Mouse (Mus musculus) central nervous system, embryonic 11.5 days (tissue): ENCODE data around the gene Cnnm4. TPM values are rescaled to one million over a fixed set of nuclear protein-coding genes. Genes with fewer than 3 reads are reported as not detected.

Experiments used
- polyA plus RNA-seq: library from polyadenylated mRNA; depleted of rRNA; stranded (reverse); fragments of >200 nt; gene quantifications from 2 replicates; pipeline ENCODE4 v1.2.3, GENCODE M21; 2012; rRNA removed

The Cnnm4 gene
- polyA plus RNA-seq = 3.6 and 5.2 TPM in 2 replicates

DNA sequence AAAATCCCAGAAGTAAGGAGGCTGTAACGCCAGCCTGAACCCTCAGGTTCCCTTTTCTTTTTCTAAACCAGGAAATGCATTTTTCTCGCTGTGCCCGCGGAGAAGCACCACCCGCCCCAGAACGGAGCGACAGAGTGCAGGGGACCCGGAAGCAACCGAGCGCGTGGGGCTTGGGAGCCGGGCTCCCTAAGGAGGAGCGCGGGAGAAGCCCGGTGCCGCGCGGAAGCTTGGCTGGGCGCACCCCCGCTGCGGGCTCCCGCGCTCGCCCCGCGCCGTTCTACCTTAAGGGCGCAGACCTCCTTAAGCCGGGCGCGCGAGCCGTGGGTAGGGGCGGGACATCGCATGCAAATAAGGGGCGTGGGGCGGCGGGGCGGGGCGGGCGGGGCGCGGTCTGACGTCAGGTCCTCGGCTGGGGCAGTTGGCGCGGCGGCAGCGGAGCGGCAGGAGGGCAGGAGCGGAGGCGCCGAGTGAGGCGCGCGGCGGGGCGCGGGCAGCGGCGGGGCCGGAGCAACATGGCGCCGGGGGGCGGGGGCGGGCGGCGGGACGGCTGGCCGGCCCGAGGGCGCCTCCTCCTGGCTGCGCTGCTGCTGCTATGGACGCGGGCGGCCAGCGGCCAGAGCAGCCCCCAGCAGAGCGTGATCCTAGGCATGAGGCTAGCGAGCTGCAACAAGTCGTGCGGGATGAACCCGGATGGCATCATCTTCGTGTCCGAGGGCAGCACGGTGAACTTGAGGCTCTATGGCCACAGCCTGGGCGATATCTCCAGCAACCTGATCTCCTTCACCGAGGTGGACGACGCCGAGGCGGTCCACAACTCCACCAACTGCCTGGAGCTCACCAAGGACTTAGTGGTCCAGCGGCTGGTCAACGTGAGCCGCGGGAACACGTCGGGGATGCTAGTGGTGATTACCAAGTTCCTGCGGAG is at the start of gene Cnnm4:
Gene Cnnm4, plus strand, starts transcription at position 440 of the 925 bp plus-strand sequence.

DNA sequence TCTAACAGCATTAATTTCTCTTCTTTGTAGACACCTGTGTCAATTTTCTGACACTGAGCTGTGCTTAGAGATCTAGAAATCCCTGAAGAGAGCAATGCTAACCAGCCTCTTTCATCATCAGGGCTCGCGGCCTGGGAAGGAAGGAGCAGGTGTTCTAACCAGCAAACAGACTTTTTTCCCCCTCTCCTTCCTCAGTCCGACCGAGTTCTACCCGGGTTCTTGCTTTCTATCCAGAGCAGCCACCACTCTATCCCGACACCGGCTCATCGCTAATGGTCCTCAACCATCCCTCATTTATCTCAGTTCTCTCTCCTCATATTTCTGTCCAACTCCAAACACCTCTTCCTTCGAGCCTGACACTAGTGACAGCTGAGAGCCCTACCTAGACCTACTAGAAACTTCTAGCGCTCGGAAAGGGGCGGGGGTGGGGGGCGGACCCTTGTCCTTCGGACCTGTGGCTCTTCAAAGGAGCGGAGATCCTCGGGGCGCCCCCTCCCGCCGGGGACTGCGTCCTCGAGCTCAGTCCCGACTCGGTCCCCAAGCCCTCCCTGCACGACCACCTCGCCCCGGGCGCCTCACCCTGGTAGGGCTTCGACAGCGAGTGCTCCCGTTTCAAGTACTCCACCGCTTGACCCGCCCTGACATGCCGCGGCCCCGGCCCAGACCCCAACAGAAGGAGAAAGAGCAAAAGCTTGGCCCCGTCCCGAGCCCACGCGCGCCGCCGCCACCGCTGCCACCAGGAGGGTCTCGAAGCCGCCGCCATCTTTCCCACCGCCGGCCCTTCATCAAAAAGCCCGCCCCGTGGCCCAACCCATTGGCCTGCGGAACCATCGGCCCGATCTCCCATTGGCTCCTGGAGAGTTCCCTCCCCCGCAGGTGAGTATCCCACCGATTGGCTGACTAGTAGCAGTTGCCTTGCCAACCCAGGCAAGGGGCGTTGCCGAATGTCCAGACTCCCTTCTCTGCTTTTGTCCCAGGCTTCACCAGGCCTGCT is 26.7 kb upstream of the Cnnm4 start, which contains the start of gene Lman2l:
Gene Lman2l, minus strand, starts transcription at position 801 of the 994 bp plus-strand sequence.

DNA sequence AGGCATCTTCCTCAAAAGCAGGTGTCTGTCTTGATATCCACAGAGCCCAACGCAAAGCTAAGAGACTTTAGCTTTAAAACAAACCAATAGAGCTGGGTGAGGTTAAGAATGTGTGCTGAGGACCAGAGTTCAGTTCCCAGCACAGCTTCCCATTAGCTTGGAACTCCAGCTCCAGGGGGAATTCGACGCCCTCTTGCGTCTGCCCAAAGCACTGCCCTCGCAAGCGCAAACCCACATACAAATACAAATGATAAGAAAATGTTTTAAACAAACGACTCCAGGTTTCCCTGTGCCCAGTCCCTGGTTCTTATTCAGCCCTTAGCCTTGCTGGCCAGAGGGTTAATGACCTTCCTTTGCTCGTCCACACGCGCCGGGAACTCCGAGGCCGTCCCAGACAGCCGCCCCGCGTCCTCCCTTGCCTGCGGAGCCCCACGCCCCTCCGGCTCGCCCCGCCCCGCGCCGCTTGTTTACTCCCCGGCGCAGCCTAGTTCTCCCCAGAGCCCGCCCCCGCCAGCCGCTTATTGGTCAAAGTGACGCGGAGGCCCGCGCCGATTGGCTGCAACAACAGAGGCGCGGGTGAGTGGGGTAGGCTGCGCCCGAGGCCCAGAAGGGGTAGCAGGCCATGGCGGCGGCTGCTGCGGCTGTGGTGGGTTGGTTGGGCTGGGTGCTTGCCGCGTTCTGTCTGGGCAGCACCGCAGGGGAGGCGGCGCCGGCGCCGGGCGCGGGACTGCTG is 40.0 kb downstream of the Cnnm4 start, which contains the start of gene Cnnm3:
Gene Cnnm3, plus strand, starts transcription at position 579 of the 733 bp plus-strand sequence.

GRCm38 (mm10) chr1:36536783-36537182 is 65.4 kb downstream of the Cnnm4 start, which contains the start of gene Ankrd23:
TSS of gene Ankrd23 (minus strand) at chr1:36536883.

GRCm38 (mm10) chr1:36539186-36539585 is 67.8 kb downstream of the Cnnm4 start, which contains the start of gene Gm42417:
TSS of gene Gm42417 (minus strand) at chr1:36539429.

GRCm38 (mm10) chr1:36546888-36547471 is 75.6 kb downstream of the Cnnm4 start, which contains the start of gene Ankrd39:
TSS of gene Ankrd39 (minus strand) at chr1:36547445.

Other genes with a start within 250 kb of the Cnnm4 start
- gene Uggt1, start 226.9 kb upstream of the Cnnm4 start, polyA plus RNA-seq = 31.5 and 32.5 TPM in 2 replicates
- 0.91 and 1.2 TPM in 2 replicates for gene Neurl3, start 196.9 kb upstream of the Cnnm4 start, polyA plus RNA-seq
- gene Arid5a, start 163.9 kb upstream of the Cnnm4 start, polyA plus RNA-seq = 0.85 and 2.4 TPM in 2 replicates
- gene Kansl3, start 102.4 kb upstream of the Cnnm4 start, polyA plus RNA-seq = 50.1 and 56.0 TPM in 2 replicates
- gene Fer1l5, start 99.3 kb upstream of the Cnnm4 start, polyA plus RNA-seq = 0.05 TPM in 1 of 2 replicates, not detected in the other
- gene Lman2l, start 26.3 kb upstream of the Cnnm4 start, polyA plus RNA-seq = 38.0 and 38.9 TPM in 2 replicates
- 17.1 and 23.3 TPM in 2 replicates for gene Cnnm3, start 40.2 kb downstream of the Cnnm4 start, polyA plus RNA-seq
- 15.1 and 17.2 TPM in 2 replicates for gene Ankrd23, start 65.3 kb downstream of the Cnnm4 start, polyA plus RNA-seq
- 0.02 and 0.38 TPM in 2 replicates for gene Gm42417, start 67.8 kb downstream of the Cnnm4 start, polyA plus RNA-seq
- 17.6 and 20.9 TPM in 2 replicates for gene Ankrd39, start 75.8 kb downstream of the Cnnm4 start, polyA plus RNA-seq
- gene Sema4c, start 86.7 kb downstream of the Cnnm4 start, polyA plus RNA-seq = 52.4 and 54.2 TPM in 2 replicates
- 0.24 and 0.72 TPM in 2 replicates for gene Fam178b, start 211.6 kb downstream of the Cnnm4 start, polyA plus RNA-seq
- gene Cox5b, start 219.8 kb downstream of the Cnnm4 start, polyA plus RNA-seq = 349 and 365 TPM in 2 replicates
- gene 4933424G06Rik, start 238.5 kb downstream of the Cnnm4 start, polyA plus RNA-seq = 0.15 TPM in 1 of 2 replicates, not detected in the other
- gene Actr1b, start 242.8 kb downstream of the Cnnm4 start, polyA plus RNA-seq = 110 and 133 TPM in 2 replicates